In genomic region chr3:84336342-84336741, GRCm38 (mm10) we compare ENCODE assay signal across 23 mouse cellular contexts. TPM values are rescaled to one million over a fixed set of nuclear protein-coding genes. Genes with fewer than 3 reads are reported as not detected.
A peak's percentile ranks its signal among the peaks of the same experiment; 100 is the strongest.
DNase-seq lines count a peak whose midpoint lies in the region; ATAC-seq and TF ChIP-seq lines count a peak whose summit lies in the region.
"Had no signal": no experiment of that assay in that cellular context is flagged by ENCODE, and none has a peak within 500 bp of the region (broad histone marks: within the 10 kb centered on the region; RNA-seq: fewer than 3 reads in every experiment).

No protein-coding gene starts in this region.

- H3K27ac ChIP-seq in lung, postnatal 0 days (ENCODE audit: low read length) = no peak overlapping the region
- no peak overlapping the region; the same call in 1 of the 2 replicates for H3K27ac ChIP-seq in stomach, postnatal 0 days (replicated peaks)
- H3K27ac ChIP-seq: embryonic facial prominence, embryonic 12.5 days; embryonic facial prominence, embryonic 15.5 days; gastrocnemius, adult 2 months; hindbrain, embryonic 12.5 days; hindbrain, embryonic 15.5 days had no signal

- H3K4me1 ChIP-seq in lung, postnatal 0 days (ENCODE audit: insufficient read depth, low read depth, low read length) = no peaks in the 10 kb centered on the region
- 0 out of 2 replicates have a peak, but pooled peaks cover 5% of the 10 kb centered on the region for H3K4me1 ChIP-seq in stomach, postnatal 0 days (replicated peaks; ENCODE audit: control insufficient read depth, insufficient read depth)

- no peak overlapping the region for H3K4me2 ChIP-seq in lung, postnatal 0 days (replicated peaks; ENCODE audit: low read depth, low read length)
- no peak overlapping the region for H3K4me2 ChIP-seq in stomach, postnatal 0 days (replicated peaks; ENCODE audit: low read depth)
- H3K4me2 ChIP-seq: embryonic facial prominence, embryonic 12.5 days; embryonic facial prominence, embryonic 15.5 days; heart, embryonic 11.5 days; hindbrain, embryonic 12.5 days; hindbrain, embryonic 15.5 days had no signal

- H3K36me3 ChIP-seq in lung, postnatal 0 days (ENCODE audit: insufficient read depth, low read length) = no peaks in the 10 kb centered on the region
- H3K36me3 ChIP-seq in stomach, postnatal 0 days (ENCODE audit: control insufficient read depth, insufficient read depth, low read length) = no peaks in the 10 kb centered on the region
- H3K36me3 ChIP-seq: embryonic facial prominence, embryonic 12.5 days; embryonic facial prominence, embryonic 15.5 days; hindbrain, embryonic 12.5 days; hindbrain, embryonic 15.5 days had no signal

- peak; percentile 55 for DNase-seq in adrenal gland, postnatal 14 days
- DNase-seq in adrenal gland, postnatal 4 days (ENCODE audit: low spot score in 2 of 2) = no peak
- peak; percentile 37 for DNase-seq in kidney, postnatal 10 days
- DNase-seq in kidney, adult 11 months = no peak
- peak; percentile 22 for DNase-seq in lung, postnatal 25 days (ENCODE audit: low spot score)
- DNase-seq in lung, postnatal 0 days (ENCODE audit: low spot score) = no peak
- DNase-seq in stomach, postnatal 0 days (ENCODE audit: low spot score) = peak; percentile 41
- DNase-seq in adipocyte (ENCODE audit: low spot score) = no peak
- DNase-seq: cerebellum, adult 11 months; cerebellum, adult 2 months; cerebellum, adult 9-11 months; cerebellum, postnatal 25 days; forebrain, postnatal 0 days; gastrocnemius, adult 2 months; gastrocnemius, postnatal 14 days; heart, adult 11 months had no signal

- no peaks in the 10 kb centered on the region for H3K9me3 ChIP-seq in lung, postnatal 0 days (ENCODE audit: low read length)
- no peaks in the 10 kb centered on the region for H3K9me3 ChIP-seq in stomach, postnatal 0 days (ENCODE audit: control insufficient read depth, low read length)
- H3K9me3 ChIP-seq: embryonic facial prominence, embryonic 12.5 days; embryonic facial prominence, embryonic 15.5 days; hindbrain, embryonic 12.5 days; hindbrain, embryonic 15.5 days had no signal

- no peaks in the 10 kb centered on the region for H3K27me3 ChIP-seq in lung, postnatal 0 days (replicated peaks; ENCODE audit: insufficient read depth, low read length)
- no peaks in the 10 kb centered on the region for H3K27me3 ChIP-seq in stomach, postnatal 0 days (ENCODE audit: control insufficient read depth, insufficient read depth, low read length)
- H3K27me3 ChIP-seq: embryonic facial prominence, embryonic 15.5 days had no signal

- ATAC-seq in lung, postnatal 0 days = no peak
- ATAC-seq in stomach, postnatal 0 days (ENCODE audit: low FRiP score, low TSS enrichment) = peak; percentile 60
- ATAC-seq: CD4-positive, CD25-positive, alpha-beta regulatory T cell, adult 4 months; forebrain, embryonic 14.5 days; forebrain, postnatal 0 days had no signal

- no peak for TF ChIP-seq CTCF in lung, postnatal 0 days (IDR thresholded peaks at IDR 0.05)
- no peak for TF ChIP-seq CTCF in stomach, postnatal 0 days (IDR thresholded peaks at IDR 0.05; ENCODE audit: low read depth)

- no peak overlapping the region for H3K9ac ChIP-seq in lung, postnatal 0 days (replicated peaks; ENCODE audit: low read depth)
- no peak overlapping the region for H3K9ac ChIP-seq in stomach, postnatal 0 days (ENCODE audit: low read length)
- H3K9ac ChIP-seq: embryonic facial prominence, embryonic 12.5 days; embryonic facial prominence, embryonic 15.5 days; forebrain, postnatal 0 days; hindbrain, embryonic 12.5 days; hindbrain, embryonic 15.5 days had no signal

- TF ChIP-seq EP300 in lung, postnatal 0 days (IDR thresholded peaks at IDR 0.05) = no peak
- no peak for TF ChIP-seq EP300 in stomach, postnatal 0 days (optimal IDR thresholded peaks at IDR 0.05)

- 85% methylated on average over 12 of the region's 12 CpGs for WGBS in lung, postnatal 0 days
- 82% methylated on average over 12 of the region's 12 CpGs for WGBS in stomach, postnatal 0 days

- H3K4me3 ChIP-seq in lung, postnatal 0 days (ENCODE audit: low read depth, low read length) = no peak overlapping the region
- no peak overlapping the region for H3K4me3 ChIP-seq in stomach, postnatal 0 days (ENCODE audit: low read depth, low read length)
- H3K4me3 ChIP-seq: embryonic facial prominence, embryonic 12.5 days; embryonic facial prominence, embryonic 15.5 days; gastrocnemius, adult 2 months; hindbrain, embryonic 12.5 days; hindbrain, embryonic 15.5 days had no signal

RNA-seq across cellular contexts. Expression of gene Trim2, which starts 29.7 kb away (rescaled TPM):
- total RNA-seq in adrenal gland, postnatal 14 days (2021) = 53.5 and 56.7 TPM in 2 replicates
- total RNA-seq in adrenal gland, postnatal 4 days (2021) = 10 to 100 TPM; 59.5 to 71.3 TPM
- 18.7 and 20.0 TPM in 2 replicates for polyA plus RNA-seq in lung, postnatal 0 days (2015; fragmentation: Nextera tagmentation; extraction: Ambion mirVana)
- polyA plus RNA-seq in stomach, postnatal 0 days (2015; fragmentation: Nextera tagmentation; extraction: Ambion mirVana) = 30.0 and 30.7 TPM in 2 replicates

Comparison
In these comparisons a context has a peak if more than half of its experiments do, and no peak if none do; other contexts are left out.
1. DNase-seq: peak in adrenal gland, postnatal 14 days (single experiment), kidney, postnatal 10 days (single experiment), lung, postnatal 25 days (single experiment) and stomach, postnatal 0 days (single experiment); none in adrenal gland, postnatal 4 days (0 of 2), kidney, adult 11 months (single experiment), lung, postnatal 0 days (single experiment) and adipocyte (single experiment).